Mouse (Mus musculus) right cerebral cortex, postnatal 4 days (tissue): Measurements from ENCODE around the gene B4galt7.
"Not testable (repeated sequence)": the region's sequence is repeated elsewhere in the genome, so short reads cannot be mapped to it uniquely, and the experiment has no call there.

Experiments
- DNase-seq: peaks from one replicate; pipeline ENCODE4 v3.0.0-alpha.2; 2022

B4galt7 gene

GRCm38 (mm10) chr13:55600657-55601056, 961 bp downstream of the B4galt7 start:
- no peak for DNase-seq

- peak; percentile 97 for DNase-seq
Measured at GRCm38 (mm10) chr13:55601611-55602010, 1.9 kb downstream of the B4galt7 start.

- DNase-seq, result no peak
Measured at GRCm38 (mm10) chr13:55604606-55605005, 4.9 kb downstream of the B4galt7 start.

- DNase-seq, result no peak
Measured at GRCm38 (mm10) chr13:55606899-55607623, 7.4 kb downstream of the B4galt7 start.

- DNase-seq, result no peak
Measured at GRCm38 (mm10) chr13:55607624-55608006, 7.9 kb downstream of the B4galt7 start.

- DNase-seq, result no peak
Measured at GRCm38 (mm10) chr13:55611996-55612395, 12.3 kb downstream of the B4galt7 start.

GRCm38 (mm10) chr13:55613471-55613870, 13.8 kb downstream of the B4galt7 start:
- DNase-seq, result no peak

GRCm38 (mm10) chr13:55619328-55619727, 19.6 kb downstream of the B4galt7 start:
- DNase-seq, result no peak

- no peak for DNase-seq
Measured at GRCm38 (mm10) chr13:55620275-55620674, 20.6 kb downstream of the B4galt7 start.

- DNase-seq, result not testable (repeated sequence)
Measured at GRCm38 (mm10) chr13:55622156-55622648, 22.5 kb downstream of the B4galt7 start.

- peak; percentile 76 for DNase-seq
Measured at GRCm38 (mm10) chr13:55622649-55623541, 23.2 kb downstream of the B4galt7 start, which contains the start of gene Caml. Gene Caml, plus strand, starts transcription at chr13:55623005.

- DNase-seq, result peak; percentile 94
Measured at GRCm38 (mm10) chr13:55634639-55635127, 35.0 kb downstream of the B4galt7 start, which contains the start of gene Ddx46. Gene Ddx46, plus strand, starts transcription at chr13:55635027.

GRCm38 (mm10) chr13:55635146-55635571, 35.5 kb downstream of the B4galt7 start:
- DNase-seq, result no peak

GRCm38 (mm10) chr13:55636185-55636983, 36.7 kb downstream of the B4galt7 start:
- DNase-seq, result no peak

GRCm38 (mm10) chr13:55640480-55640879, 40.8 kb downstream of the B4galt7 start:
- DNase-seq, result peak; percentile 85

- DNase-seq, result peak; percentile 22
Measured at GRCm38 (mm10) chr13:55644525-55644924, 44.8 kb downstream of the B4galt7 start.

GRCm38 (mm10) chr13:55650098-55650497, 50.4 kb downstream of the B4galt7 start:
- DNase-seq, result no peak

GRCm38 (mm10) chr13:55650980-55651379, 51.3 kb downstream of the B4galt7 start:
- no peak for DNase-seq
